Mouse (Mus musculus) small intestine, adult 2 months (tissue): Measurements from ENCODE around the gene Add3. TPM values are rescaled to one million over a fixed set of nuclear protein-coding genes. Genes with fewer than 3 reads are reported as not detected.

Experiments used
- H3K27ac ChIP-seq: fragments of 200-500 bp; 2 replicates; pipeline ENCODE4 v1.5.1; 2012; ENCODE audit warnings: low read depth, low read length, control low read depth, inconsistent platforms; ENCODE audit not compliant: insufficient read depth
- H3K27me3 ChIP-seq: fragments of 200-500 bp; 2 replicates; pipeline ENCODE4 v1.6.1; 2012; ENCODE audit warnings: mild to moderate bottlenecking, moderate library complexity, low read length, inconsistent platforms; ENCODE audit not compliant: control insufficient read depth, insufficient read depth
- H3K36me3 ChIP-seq: fragments of 200-500 bp; 2 replicates; pipeline ENCODE4 v1.6.1; 2012; ENCODE audit warnings: mild to moderate bottlenecking, low read length, control low read depth, inconsistent platforms; ENCODE audit not compliant: control insufficient read depth, insufficient read depth
- H3K4me1 ChIP-seq: fragments of 200-500 bp; 2 replicates; pipeline ENCODE4 v1.6.1; 2012; ENCODE audit warnings: low read length, inconsistent platforms, mixed read lengths; ENCODE audit not compliant: control insufficient read depth, insufficient read depth, insufficient read length
- H3K4me3 ChIP-seq: fragments of 200-500 bp; 2 replicates; pipeline ENCODE4 v1.5.1; 2012; ENCODE audit warnings: low read depth, mild to moderate bottlenecking, control low read depth, inconsistent platforms, low read length, moderate library complexity
- CTCF ChIP-seq: fragments of 200-500 bp; IDR thresholded peaks from 2 replicates; pipeline ENCODE4 v1.5.1; 2012; ENCODE audit warnings: low read depth, mild to moderate bottlenecking, control low read depth, inconsistent platforms, low read length, moderate library complexity, mixed read lengths; ENCODE audit not compliant: insufficient replicate concordance, insufficient read length; ENCODE audit errors: extremely low read depth
- POLR2A ChIP-seq: fragments of 200-500 bp; IDR thresholded peaks from 2 replicates; pipeline ENCODE4 v1.6.1; 2012; ENCODE audit warnings: low read depth, mild to moderate bottlenecking, control low read depth, inconsistent platforms, low read length, moderate library complexity
- WGBS: fragments of 180-500 bp; shearing (Covaris S2); methylation state at CpG from one replicate; pipeline ENCODE4 v1.1.7; 2018; 5-methylcytosine and 5-hydroxymethylcytosine counted together
- polyA plus RNA-seq: library from polyadenylated mRNA; depleted of rRNA; stranded (reverse); fragments of >200 nt; gene quantifications from 2 replicates; pipeline ENCODE4 v1.2.3, GENCODE M21; 2012

Add3 gene
- polyA plus RNA-seq, 1 experiment: 20.2 TPM

DNA sequence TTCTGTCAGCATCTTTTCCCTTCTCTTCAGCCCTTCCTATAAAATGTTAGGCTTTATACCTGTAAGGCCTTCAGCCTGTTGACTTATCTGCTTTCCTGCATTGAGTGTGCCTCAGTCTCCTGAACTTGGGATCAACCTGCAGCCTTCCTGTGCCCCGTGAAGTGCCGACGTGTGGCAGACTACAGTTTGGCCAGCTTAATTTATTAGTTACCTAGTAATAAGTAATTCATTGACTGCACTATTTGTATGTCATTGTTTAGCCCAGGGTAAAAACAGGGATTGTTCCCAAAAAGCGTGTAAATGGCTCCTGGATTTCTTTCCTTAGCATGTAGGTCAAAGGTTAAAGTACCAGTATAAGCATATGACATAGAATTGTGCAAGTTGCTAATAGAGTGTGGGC is 46.2 kb downstream of the Add3 start:
- Histone ChIP-seq H3K27me3 (no peaks in the 10 kb centered on the region), H3K4me1 (peaks cover 18% of the 10 kb centered on the region; the same call in 1 of the 2 replicates), H3K27ac (no peak overlapping the region), H3K36me3 (no peaks in the 10 kb centered on the region), H3K4me3 (no peak overlapping the region)
- TF ChIP-seq POLR2A: no peak
- no peak for TF ChIP-seq CTCF
- WGBS: 31% methylated on average over 4 of the region's 4 CpGs

DNA sequence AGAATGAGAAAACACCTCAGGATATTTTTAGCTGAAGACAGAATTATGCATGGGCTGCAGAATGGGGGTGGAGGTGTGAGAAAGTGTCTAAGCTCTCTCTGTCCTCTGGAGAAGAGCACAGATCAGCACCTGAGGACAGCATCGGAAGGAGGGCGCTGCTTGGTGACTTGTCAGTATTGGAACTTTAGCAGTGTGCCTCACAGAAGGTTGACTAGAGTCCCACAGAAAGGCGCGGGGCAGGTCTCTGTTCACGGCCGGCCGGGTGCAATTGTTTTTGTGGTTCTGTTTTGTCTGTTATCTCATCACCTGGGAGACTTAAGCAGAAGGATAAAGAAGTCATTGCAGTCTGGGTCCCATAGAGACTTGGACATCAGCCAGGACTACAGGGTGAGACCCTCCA is 47.3 kb downstream of the Add3 start:
- Histone ChIP-seq H3K27me3 (no peaks in the 10 kb centered on the region), H3K27ac (no peak overlapping the region), H3K4me3 (no peak overlapping the region), H3K4me1 (peaks cover 18% of the 10 kb centered on the region; the same call in 1 of the 2 replicates), H3K36me3 (no peaks in the 10 kb centered on the region)
- WGBS: 52% methylated on average over 7 of the region's 7 CpGs
- TF ChIP-seq POLR2A (no peak), CTCF (no peak)

DNA sequence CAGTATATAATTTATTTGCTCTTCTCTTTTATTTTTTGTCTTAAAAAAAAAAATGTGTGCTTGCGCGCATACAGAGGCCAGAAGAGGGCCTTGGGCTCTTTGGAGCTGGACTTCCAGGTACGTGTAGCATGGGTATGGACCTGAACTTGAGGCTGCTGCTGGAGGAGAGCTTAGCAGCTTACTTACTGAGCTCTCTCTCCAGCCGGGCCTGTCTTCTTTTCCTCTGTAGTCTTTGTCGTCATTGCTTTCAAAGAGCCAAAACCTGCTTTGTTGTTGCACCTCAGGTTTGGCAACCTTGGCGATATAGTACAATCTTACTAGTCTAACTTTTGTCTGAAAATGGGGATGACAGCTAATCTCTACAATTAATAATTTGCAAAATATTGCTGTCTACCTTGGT is 47.9 kb downstream of the Add3 start:
- H3K36me3 ChIP-seq: no peaks in the 10 kb centered on the region
- no peak overlapping the region for H3K4me3 ChIP-seq
- peaks cover 18% of the 10 kb centered on the region; the same call in 1 of the 2 replicates for H3K4me1 ChIP-seq
- no peaks in the 10 kb centered on the region for H3K27me3 ChIP-seq
- TF ChIP-seq POLR2A: no peak
- no peak for TF ChIP-seq CTCF
- 70% methylated on average over 6 of the region's 6 CpGs for WGBS
- H3K27ac ChIP-seq: no peak overlapping the region

DNA sequence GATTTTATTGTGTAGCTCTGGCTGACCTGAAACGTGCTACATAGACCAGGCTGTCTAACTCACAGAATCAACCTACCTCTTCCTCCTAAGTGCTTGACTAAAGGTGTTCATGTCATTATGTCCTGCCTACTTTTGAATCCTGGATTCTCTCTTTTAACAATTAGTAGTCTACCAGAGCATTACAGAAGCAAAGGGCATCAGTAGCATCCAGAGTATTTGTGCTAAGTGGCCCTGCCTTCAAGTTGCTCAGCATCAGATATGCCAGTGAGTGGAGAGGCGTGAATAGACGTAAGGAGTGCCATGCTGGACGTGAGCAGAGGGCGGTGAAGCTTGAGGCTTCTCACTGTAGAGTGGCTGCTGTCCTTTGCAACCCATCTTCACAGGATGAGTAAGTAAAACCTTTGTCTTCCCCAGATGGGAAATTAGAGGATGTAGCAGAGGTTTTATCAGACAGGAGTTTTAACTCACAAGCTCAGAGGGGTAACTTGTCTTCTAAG is 48.5 kb downstream of the Add3 start:
- TF ChIP-seq POLR2A (no peak), CTCF (no peak)
- 86% methylated on average over 5 of the region's 5 CpGs for WGBS
- Histone ChIP-seq H3K36me3 (no peaks in the 10 kb centered on the region), H3K27me3 (no peaks in the 10 kb centered on the region), H3K4me1 (peaks cover 13% of the 10 kb centered on the region; the same call in 1 of the 2 replicates), H3K27ac (no peak overlapping the region), H3K4me3 (no peak overlapping the region)

DNA sequence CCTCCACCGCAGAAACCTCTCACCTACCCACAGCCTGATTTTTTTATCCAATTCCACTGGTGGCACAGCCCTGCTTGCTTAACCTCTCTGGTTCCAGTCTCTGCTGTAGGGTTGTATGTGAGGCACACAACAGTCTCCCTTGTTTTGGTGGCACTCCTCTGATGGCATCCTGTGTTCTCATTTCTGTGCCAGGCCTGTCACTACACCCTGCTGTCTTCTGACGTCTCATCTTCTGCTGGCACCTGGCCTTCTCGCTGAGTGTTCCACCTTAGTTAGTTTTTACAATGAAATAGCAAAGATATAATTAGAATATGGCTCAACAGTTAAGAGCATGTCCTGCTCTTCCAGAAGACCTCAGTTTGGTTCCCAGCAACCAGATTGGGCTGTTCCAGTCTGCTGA is 49.5 kb downstream of the Add3 start:
- Histone ChIP-seq H3K27ac (no peak overlapping the region), H3K27me3 (no peaks in the 10 kb centered on the region), H3K4me1 (peaks cover 10% of the 10 kb centered on the region; the same call in 1 of the 2 replicates), H3K4me3 (no peak overlapping the region), H3K36me3 (no peaks in the 10 kb centered on the region)
- WGBS: 86% methylated on average over 3 of the region's 3 CpGs
- TF ChIP-seq CTCF (no peak), POLR2A (no peak)

DNA sequence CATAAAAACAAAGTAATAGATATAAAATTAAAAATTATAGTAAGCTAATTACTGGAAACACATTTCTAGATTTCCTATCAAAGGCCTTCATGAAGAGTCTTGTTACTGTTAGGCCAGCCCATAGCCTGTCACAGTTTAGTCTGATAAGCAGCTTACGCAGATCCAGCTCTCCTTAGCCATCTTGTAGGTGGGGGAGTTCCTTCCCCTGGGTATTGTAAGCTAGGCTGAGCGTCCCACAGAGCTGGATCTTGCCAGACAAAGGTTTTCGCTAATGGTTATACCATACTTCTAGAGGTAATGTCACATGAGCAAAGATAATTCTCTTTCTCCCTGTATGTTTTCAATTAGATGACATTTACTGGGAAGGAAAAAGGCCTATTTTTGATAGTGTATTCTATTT is 50.0 kb downstream of the Add3 start:
- WGBS: 90% methylated on average over 3 of the region's 3 CpGs
- TF ChIP-seq CTCF: no peak
- no peak for TF ChIP-seq POLR2A
- no peak overlapping the region for H3K4me3 ChIP-seq
- H3K27me3 ChIP-seq: no peaks in the 10 kb centered on the region
- H3K27ac ChIP-seq: no peak overlapping the region
- no peaks in the 10 kb centered on the region for H3K36me3 ChIP-seq
- H3K4me1 ChIP-seq: peaks cover 7% of the 10 kb centered on the region; the same call in 1 of the 2 replicates

DNA sequence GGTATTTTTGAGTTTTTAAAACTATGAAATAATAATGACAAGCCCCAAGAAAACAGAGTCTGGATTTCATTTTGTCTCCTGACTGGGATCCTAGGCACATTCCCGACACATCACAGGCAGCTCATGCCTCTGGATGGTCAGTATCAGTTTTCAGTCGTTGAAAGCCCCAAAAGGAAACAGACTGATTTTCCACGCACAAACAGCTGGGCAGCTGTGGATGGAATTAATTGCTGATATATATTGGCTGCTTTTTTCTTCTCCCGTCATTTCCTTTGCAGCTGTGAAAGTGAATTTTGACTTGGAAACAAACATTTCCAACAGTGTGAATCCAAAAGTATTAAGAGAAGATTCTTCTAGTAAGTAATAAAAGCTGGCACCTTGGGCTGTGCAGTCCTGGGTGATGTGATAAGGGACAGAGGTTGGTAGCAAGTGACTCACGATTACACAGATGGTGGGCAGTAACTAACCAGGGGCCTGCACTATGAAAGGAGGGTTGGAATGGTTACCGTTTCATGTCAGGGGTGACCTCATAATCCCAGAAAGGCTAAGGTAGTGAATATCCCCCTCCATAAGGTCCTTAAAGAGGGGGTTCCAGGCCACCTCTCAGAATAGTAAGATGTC is 51.7 kb downstream of the Add3 start:
- WGBS: 52% methylated on average over 6 of the region's 6 CpGs
- H3K4me3 ChIP-seq: no peak overlapping the region

More for the DNA sequence above, 51.7 kb downstream of the Add3 start:
- TF ChIP-seq POLR2A (no peak), CTCF (no peak)
- Histone ChIP-seq H3K36me3 (peaks cover 1% of the 10 kb centered on the region; the same call in 1 of the 2 replicates), H3K4me1 (peaks cover 3% of the 10 kb centered on the region; the same call in 1 of the 2 replicates), H3K27ac (no peak overlapping the region), H3K27me3 (no peaks in the 10 kb centered on the region)
